Mouse (Mus musculus): Measurements from ENCODE around the gene Fgr. TPM values are rescaled to one million over a fixed set of nuclear protein-coding genes. Genes with fewer than 3 reads are reported as not detected.

Gene Fgr
- polyA plus RNA-seq, 1 experiment from 2014 or later: 0.45 TPM

DNA sequence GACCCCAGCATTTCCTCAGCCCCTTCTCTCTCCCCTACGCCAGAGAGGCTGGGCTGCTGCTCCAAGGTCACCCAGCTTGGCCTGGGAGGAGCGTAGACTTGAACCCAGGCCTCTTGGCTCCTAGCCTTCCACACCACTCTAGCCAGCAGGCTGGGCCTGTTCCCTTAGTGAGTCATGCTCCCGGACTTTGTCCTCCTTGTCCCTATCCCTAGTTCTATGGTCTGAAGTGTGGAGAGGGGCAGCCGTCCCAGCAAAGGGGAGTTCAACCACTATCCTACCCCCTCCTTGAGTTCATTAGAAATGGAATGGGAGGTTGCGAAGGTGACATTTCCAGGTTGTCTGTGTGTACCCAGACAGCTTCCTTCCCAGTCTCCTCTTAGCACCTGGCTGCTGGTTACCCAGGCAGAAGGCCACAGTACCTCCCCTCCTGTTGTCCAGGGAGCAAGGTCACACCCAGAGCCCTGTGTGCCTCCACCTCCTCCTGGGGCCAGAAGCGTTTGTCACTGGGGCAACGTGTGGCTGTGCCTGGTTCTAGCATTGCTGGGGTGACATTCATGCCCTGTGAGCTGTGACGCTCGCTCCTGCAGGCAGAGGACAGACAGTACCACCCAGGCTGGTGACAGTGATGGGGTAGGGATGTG lies 76.4 kb downstream of the Fgr start:
- H3K9me3 ChIP-seq (ENCODE audit: control insufficient read depth, low read length): no peaks in the 10 kb centered on the region
- H3K4me3 ChIP-seq (ENCODE audit: low read length): no peak overlapping the region
- no peak overlapping the region for H3K4me2 ChIP-seq (replicated peaks; ENCODE audit: low read depth, low read length)
- H3K9ac ChIP-seq (ENCODE audit: low read depth, low read length): 0 out of 2 replicates have a peak overlapping the region, but pooled peaks have one; percentile 28
- H3K4me1 ChIP-seq (ENCODE audit: control insufficient read depth, insufficient read depth, low read length): peaks cover 89% of the 10 kb centered on the region
- H3K36me3 ChIP-seq (ENCODE audit: control insufficient read depth, insufficient read depth, low read length): peaks cover 6% of the 10 kb centered on the region
- 61% methylated on average over 9 of the region's 9 CpGs for WGBS
- no peak overlapping the region for H3K27ac ChIP-seq (ENCODE audit: low read depth, low read length)
- no peak for ATAC-seq (ENCODE audit: low FRiP score, low TSS enrichment)
- H3K27me3 ChIP-seq (ENCODE audit: control insufficient read depth, insufficient read depth, low read length): no peaks in the 10 kb centered on the region

DNA sequence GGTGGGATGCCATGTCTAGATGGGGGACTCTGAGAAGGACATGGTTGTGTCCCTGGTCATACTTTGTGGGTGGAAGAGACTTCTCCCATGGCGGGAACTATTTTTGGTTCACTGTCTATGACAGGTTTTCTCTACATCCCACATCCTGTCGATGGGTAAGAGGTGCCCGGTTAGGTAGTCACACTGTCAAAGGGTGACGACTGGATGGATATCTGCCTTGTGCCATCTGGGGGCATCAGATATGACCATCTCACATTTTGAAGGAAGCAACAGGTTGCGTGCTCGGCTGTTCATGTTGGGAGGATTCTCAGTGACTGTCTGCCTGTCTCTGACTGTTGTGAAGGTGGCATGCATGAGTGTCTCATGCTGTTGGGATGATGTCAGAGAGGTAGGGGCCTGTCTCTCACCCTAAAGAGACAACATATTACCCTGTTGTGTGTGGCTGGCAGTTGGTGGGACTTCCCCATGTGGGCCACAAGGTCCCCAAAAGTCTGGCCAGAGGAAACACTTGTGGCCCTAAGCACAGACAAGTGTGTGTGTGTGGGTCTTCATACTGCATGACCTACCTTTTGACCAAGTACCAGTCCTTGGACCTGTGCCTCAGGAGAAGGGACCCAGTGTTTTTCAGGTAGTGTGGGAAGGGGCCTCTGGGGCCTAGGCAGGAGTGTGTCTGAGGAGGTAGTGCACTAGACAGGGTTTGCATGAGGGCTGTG lies 77.1 kb downstream of the Fgr start:
- Histone ChIP-seq H3K4me1 (ENCODE audit: control insufficient read depth, insufficient read depth, low read length) (peaks cover 89% of the 10 kb centered on the region), H3K27me3 (ENCODE audit: control insufficient read depth, insufficient read depth, low read length) (no peaks in the 10 kb centered on the region), H3K9ac (ENCODE audit: low read depth, low read length) (no peak overlapping the region), H3K27ac (ENCODE audit: low read depth, low read length) (no peak overlapping the region), H3K4me2 (replicated peaks; ENCODE audit: low read depth, low read length) (no peak overlapping the region), H3K36me3 (ENCODE audit: control insufficient read depth, insufficient read depth, low read length) (peaks cover 6% of the 10 kb centered on the region), H3K4me3 (ENCODE audit: low read length) (no peak overlapping the region), H3K9me3 (ENCODE audit: control insufficient read depth, low read length) (no peaks in the 10 kb centered on the region)
- no peak for ATAC-seq (ENCODE audit: low FRiP score, low TSS enrichment)
- WGBS: 89% methylated on average over 6 of the region's 6 CpGs

- Histone ChIP-seq H3K4me2 (replicated peaks; ENCODE audit: low read depth, low read length) (no peak overlapping the region), H3K36me3 (ENCODE audit: control insufficient read depth, insufficient read depth, low read length) (peaks cover 6% of the 10 kb centered on the region), H3K4me1 (ENCODE audit: control insufficient read depth, insufficient read depth, low read length) (peaks cover 89% of the 10 kb centered on the region), H3K9me3 (ENCODE audit: control insufficient read depth, low read length) (no peaks in the 10 kb centered on the region), H3K9ac (ENCODE audit: low read depth, low read length) (no peak overlapping the region), H3K27me3 (ENCODE audit: control insufficient read depth, insufficient read depth, low read length) (no peaks in the 10 kb centered on the region), H3K4me3 (ENCODE audit: low read length) (no peak overlapping the region), H3K27ac (ENCODE audit: low read depth, low read length) (no peak overlapping the region)
- WGBS: 34% methylated on average over 14 of the region's 14 CpGs
- ATAC-seq (ENCODE audit: low FRiP score, low TSS enrichment): no peak
Observed at GRCm38 (mm10) chr4:133051550-133051865, 77.6 kb downstream of the Fgr start.

Other genes starting within 250 kb of the Fgr start
- 5.3 and 5.4 TPM in 2 replicates for gene Xkr8, start 241.5 kb upstream of the Fgr start, polyA plus RNA-seq (2014; fragmentation: Nextera tagmentation; extraction: Ambion mirVana)
- 7.0 and 10.5 TPM in 2 replicates for gene Smpdl3b, start 216.8 kb upstream of the Fgr start, polyA plus RNA-seq (2014; fragmentation: Nextera tagmentation; extraction: Ambion mirVana)
- gene Rpa2, start 205.8 kb upstream of the Fgr start, polyA plus RNA-seq (2014; fragmentation: Nextera tagmentation; extraction: Ambion mirVana): 120 and 124 TPM in 2 replicates
- gene Themis2, start 177.7 kb upstream of the Fgr start, polyA plus RNA-seq (2014; fragmentation: Nextera tagmentation; extraction: Ambion mirVana): 0.73 and 1.4 TPM in 2 replicates
- 65.3 and 77.2 TPM in 2 replicates for gene Ppp1r8, start 130.9 kb upstream of the Fgr start, polyA plus RNA-seq (2014; fragmentation: Nextera tagmentation; extraction: Ambion mirVana)
- gene Stx12, start 89.6 kb upstream of the Fgr start, polyA plus RNA-seq (2014; fragmentation: Nextera tagmentation; extraction: Ambion mirVana): 56.3 and 62.5 TPM in 2 replicates
- gene Fam76a, start 51.5 kb upstream of the Fgr start, polyA plus RNA-seq (2014; fragmentation: Nextera tagmentation; extraction: Ambion mirVana): 27.2 and 43.3 TPM in 2 replicates
- gene Ahdc1, start 37.2 kb downstream of the Fgr start, polyA plus RNA-seq (2014; fragmentation: Nextera tagmentation; extraction: Ambion mirVana): 11.3 and 12.1 TPM in 2 replicates
- 103 and 143 TPM in 2 replicates for gene Wasf2, start 156.4 kb downstream of the Fgr start, polyA plus RNA-seq (2014; fragmentation: Nextera tagmentation; extraction: Ambion mirVana)
- gene Cd164l2, start 238.0 kb downstream of the Fgr start, polyA plus RNA-seq (2014; fragmentation: Nextera tagmentation; extraction: Ambion mirVana): 6.9 and 7.6 TPM in 2 replicates
- 0.53 TPM in 1 of 2 replicates, not detected in the other for gene Gpr3, start 238.4 kb downstream of the Fgr start, polyA plus RNA-seq (2014; fragmentation: Nextera tagmentation; extraction: Ambion mirVana)

Data from kidney, embryonic 14.5 days (tissue).